Mouse (Mus musculus): ENCODE data around the gene Supt3. TPM values are rescaled to one million over a fixed set of nuclear protein-coding genes. Genes with fewer than 3 reads are reported as not detected.

The Supt3 gene
- polyA plus RNA-seq, 1 experiment from 2014 or later = 6.2 TPM

Other genes starting within 250 kb of the Supt3 start
- gene Runx2, start 37.6 kb downstream of the Supt3 start, polyA plus RNA-seq (2015; fragmentation: Nextera tagmentation; extraction: Ambion mirVana) = 0.25 and 0.64 TPM in 2 replicates